Mouse (Mus musculus) testis, postnatal 10 days (tissue): ENCODE data around the gene Grid1.

Source experiments
- DNase-seq: peaks from one replicate; pipeline ENCODE4 v3.0.0; 2021; ENCODE audit warnings: low spot score

Grid1 gene

GRCm38 (mm10) chr14:35115913-35116312 is 296.0 kb downstream of the Grid1 start:
- no peak for DNase-seq

DNA sequence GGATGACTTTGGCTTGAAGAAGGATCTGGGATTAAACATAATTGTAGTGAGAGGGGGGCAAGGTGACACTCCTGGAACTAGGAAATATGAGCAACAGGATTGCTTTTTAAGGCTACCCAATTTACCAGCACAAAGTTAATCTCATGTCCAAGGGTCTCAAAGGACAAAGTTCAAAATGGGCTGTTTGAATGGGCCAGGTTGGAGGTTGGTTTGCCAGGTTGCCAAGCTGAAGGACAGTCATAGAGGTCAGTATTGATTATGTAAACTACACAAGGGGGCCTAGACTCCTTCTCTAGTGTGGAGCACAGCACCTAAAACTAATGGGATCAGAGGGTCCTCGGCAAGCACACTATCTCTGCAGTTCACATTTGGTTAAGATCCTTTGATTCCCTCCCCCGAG is 300.2 kb downstream of the Grid1 start:
- no peak for DNase-seq

DNA sequence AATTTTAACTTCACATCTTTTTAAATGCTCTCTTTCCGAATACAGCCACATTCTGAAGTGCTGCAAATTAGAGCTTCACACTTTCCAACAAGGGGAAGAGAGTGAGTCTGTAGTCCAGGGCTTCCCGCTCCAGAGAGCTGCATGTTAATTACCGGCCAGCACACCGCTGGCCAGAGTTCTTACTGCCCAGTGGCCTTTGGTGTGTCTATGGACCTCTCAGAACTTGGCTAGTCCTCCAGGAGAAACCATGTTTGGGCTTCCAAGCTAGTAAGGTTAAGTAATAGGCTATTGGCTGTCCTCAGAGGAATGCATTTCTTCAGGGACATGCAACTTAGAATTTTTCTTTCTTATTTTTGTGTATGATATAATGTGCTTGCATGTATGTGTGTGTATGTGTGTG is 301.0 kb downstream of the Grid1 start:
- DNase-seq: no peak

DNA sequence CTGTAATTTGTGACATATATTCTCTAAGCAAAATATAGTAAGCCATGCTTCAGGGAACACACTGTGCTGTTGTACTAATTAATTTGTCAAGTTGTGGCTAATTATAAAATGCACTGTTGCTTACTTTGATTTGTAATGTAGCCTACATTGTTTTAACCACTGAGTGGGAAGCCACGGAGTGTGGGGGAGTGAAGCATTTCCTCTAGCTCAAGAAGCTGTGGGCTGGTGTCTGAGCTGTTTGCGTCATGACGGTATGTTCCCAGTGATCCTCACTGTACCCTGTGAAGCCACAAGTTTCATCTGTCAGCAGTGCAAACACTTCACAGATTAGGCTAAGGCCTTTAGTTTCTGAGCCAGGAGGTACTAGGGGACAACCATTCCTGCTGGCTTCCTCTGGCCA is 302.2 kb downstream of the Grid1 start:
- no peak for DNase-seq

DNA sequence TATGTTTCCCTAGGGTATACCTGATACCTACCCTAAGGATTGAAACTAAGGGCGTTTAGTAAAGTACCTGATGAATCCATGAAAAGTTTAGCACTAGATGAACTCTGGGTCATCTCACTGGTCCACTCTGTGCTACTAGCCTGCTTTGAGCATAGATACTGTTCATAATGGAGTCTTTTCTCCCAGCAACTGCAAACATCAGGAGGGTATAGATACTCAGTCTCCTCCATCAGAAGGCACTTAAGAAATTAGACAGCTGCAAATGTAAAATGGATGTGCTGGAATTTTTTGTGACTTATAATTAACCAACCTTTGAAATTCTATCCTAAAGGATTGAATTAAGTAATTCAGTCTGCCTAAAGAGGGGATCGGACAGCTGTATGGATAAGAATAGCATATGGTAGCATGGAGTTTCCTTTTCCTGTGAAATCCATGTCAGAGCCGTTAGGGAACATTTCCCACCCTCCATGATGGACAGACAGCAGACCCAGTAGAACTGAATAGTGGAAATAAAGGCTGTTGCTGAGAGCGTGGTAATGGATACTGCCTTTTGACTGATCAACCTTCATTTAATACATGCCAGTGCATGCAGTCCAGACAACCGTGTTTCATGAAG is 303.5 kb downstream of the Grid1 start:
- no peak for DNase-seq

GRCm38 (mm10) chr14:35127616-35128015 is 307.7 kb downstream of the Grid1 start:
- DNase-seq: no peak

- DNase-seq: no peak
Observed at GRCm38 (mm10) chr14:35135056-35135455, 315.1 kb downstream of the Grid1 start.

- DNase-seq: no peak
Observed at GRCm38 (mm10) chr14:35138069-35138468, 318.2 kb downstream of the Grid1 start.

DNA sequence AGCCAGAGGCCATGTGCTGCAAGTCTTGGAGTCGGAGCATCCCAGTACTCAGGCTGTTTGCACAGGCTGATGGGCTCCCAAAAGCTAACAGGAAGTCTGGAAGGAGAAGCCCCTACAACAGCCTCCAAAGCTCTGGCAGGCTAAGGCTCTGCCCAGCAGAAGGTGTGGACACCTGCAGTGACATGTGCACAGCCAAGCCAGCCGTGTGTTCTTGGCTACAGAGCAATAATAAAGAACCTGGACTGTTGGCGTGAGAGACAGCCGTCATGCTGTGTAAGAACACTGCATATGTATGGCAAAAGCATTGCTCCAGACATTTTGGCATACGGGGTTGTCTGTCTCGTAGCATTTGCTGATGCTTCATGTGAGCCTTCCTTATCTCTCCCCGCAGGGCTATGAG is 319.9 kb downstream of the Grid1 start:
- no peak for DNase-seq

DNA sequence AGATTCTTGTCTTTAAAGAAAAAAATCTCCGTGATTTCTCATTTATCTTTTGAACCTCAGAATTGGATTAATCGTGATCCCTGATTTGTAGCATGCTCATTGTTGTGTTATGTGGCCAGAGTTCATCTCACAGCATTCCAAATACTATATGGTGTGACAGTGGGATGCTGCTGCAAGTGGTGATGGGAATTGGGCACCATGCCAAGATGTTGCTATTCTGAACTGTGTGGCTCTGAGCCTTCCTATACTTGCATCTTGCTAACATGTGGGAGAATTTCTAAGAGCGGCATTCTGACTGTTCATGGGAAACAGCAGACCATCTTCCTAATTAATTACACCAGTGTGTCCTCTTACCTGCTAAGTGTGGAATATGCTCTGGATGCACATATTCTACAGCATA is 332.5 kb downstream of the Grid1 start:
- DNase-seq: no peak

- no peak for DNase-seq
Observed at GRCm38 (mm10) chr14:35153701-35154277, 333.9 kb downstream of the Grid1 start.

GRCm38 (mm10) chr14:35154364-35154763 is 334.5 kb downstream of the Grid1 start:
- no peak for DNase-seq

- DNase-seq: no peak
Observed at GRCm38 (mm10) chr14:35157069-35157655, 337.3 kb downstream of the Grid1 start.

- no peak for DNase-seq
Observed at GRCm38 (mm10) chr14:35159296-35159695, 339.4 kb downstream of the Grid1 start.

DNA sequence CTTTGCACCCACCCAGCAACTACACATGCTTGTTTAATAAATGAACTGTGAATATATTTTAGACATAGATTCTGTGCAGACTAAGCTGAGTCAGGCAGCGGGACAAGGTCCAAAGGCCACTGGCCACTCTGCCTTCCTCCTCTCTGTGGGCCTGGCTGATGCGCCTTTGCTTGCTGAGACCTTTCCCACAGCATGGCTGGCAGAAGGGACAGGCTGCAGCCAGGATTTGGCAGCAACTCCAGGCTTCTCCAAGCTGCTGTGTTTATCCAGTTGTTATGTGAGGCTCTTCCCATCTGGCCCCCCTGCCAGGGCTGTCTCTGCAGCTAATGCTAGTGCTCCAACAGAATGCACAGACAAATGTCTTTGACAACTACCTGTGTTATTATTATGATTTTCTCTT is 347.5 kb downstream of the Grid1 start:
- no peak for DNase-seq

GRCm38 (mm10) chr14:35173861-35174260 is 354.0 kb downstream of the Grid1 start:
- DNase-seq: no peak

GRCm38 (mm10) chr14:35176021-35176420 is 356.1 kb downstream of the Grid1 start:
- no peak for DNase-seq

- DNase-seq: no peak
Observed at GRCm38 (mm10) chr14:35179076-35179475, 359.2 kb downstream of the Grid1 start.

DNA sequence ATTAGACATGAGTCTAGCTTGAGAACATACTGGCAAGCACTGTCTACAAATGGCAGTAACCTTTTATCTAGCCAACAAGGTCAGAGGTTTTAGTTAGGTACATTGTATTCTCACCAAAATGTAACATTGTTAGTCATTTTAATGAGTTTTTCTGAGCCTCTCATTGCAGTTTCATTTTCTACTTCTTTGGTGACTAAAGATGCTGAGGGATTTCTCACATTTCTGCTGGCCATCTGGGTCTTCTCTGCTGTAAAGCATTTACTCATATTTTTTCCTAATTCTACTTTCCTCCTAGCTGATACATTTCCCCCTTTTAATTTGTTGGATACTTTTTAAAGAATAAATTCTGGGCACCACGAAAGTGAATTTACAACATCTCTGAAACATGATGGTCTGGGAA is 365.5 kb downstream of the Grid1 start:
- no peak for DNase-seq

DNA sequence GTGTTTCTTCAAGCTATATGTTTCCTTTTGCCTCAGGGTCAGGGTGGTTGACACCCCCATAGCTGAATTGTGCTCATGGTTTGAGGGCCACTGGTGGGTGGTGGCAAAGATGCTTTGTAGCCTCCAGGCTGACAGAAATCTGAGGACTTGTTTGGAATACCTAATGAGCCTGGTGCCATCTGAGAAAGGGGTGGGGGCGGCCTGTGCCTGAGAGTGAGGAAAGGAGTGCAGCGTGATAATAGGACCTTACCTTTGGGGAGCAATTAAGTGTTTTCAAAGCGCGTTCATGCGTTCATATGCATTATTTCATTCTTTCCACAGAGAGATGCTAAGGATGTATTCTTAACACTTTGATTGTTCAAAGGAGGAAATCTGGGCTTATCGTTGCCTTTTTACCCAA is 372.3 kb downstream of the Grid1 start:
- no peak for DNase-seq

DNA sequence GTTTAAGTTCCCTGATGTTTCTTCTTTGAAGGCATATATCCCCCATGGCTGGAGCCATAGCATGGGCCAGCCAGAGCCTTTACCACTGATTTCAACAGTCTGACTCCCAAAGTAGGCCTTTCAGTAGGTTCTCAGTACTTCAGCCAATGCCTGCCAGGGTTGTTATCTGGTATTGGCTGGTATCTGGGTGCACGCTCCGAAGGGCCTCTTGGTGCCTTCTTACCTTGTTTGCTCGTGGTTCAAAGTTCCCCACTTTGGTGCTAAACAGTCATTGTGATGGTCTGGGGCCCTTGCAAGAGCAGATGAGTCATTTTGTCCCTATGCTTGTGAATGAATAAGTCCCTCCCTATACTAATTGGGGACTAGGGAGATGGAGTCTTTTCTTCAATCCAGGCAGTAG is 377.5 kb downstream of the Grid1 start:
- no peak for DNase-seq

DNA sequence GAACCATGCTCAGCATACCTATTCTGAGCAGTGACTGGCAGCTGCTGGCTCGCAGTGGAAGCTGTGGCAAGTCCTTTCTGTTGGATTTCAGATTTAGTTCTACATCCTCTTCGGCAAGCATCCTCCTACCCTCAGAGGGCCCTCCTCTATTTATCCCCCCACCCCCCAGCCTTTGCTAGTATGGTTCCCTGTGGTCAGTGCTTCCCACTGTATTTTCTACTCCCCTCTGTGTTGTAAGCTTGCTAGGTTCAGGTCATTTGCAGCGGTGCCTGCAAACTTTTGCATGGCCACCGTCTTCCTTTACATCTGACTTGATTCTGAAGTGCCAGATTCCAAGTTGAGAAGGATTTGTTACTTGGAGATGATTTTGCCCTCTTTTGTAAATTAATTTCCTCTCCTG is 378.5 kb downstream of the Grid1 start:
- no peak for DNase-seq

- DNase-seq: no peak
Observed at GRCm38 (mm10) chr14:35198899-35199298, 379.0 kb downstream of the Grid1 start.

- no peak for DNase-seq
Observed at GRCm38 (mm10) chr14:35209444-35209843, 389.5 kb downstream of the Grid1 start.
